Mouse (Mus musculus): ENCODE data around the gene Ss18l2. TPM values are rescaled to one million over a fixed set of nuclear protein-coding genes. Genes with fewer than 3 reads are reported as not detected.

The Ss18l2 gene
- 10 to 100 TPM; 25.5 to 30.2 TPM for polyA plus RNA-seq (2017; shearing (Covaris generic))

GRCm38 (mm10) chr9:121709898-121710583, at the start of gene Ss18l2:
Ss18l2 (plus strand) TSS chr9:121710329.

GRCm38 (mm10) chr9:121704646-121705625, 5.2 kb upstream of the Ss18l2 start, which contains the start of gene Sec22c:
Sec22c (minus strand) TSS chr9:121705490.

GRCm38 (mm10) chr9:121718792-121719318, 8.7 kb downstream of the Ss18l2 start, which contains the start of gene Nktr:
Nktr (plus strand) TSS chr9:121719169.

GRCm38 (mm10) chr9:121759091-121760081, 49.3 kb downstream of the Ss18l2 start, which contains the start of gene Zfp651:
Zfp651 (plus strand) TSS chr9:121759330.

Other genes with a start within 250 kb of the Ss18l2 start
- gene Cck, start 214.6 kb upstream of the Ss18l2 start, polyA plus RNA-seq (2017; shearing (Covaris generic)): not detected
- not detected for gene Lyzl4, start 68.2 kb upstream of the Ss18l2 start, polyA plus RNA-seq (2017; shearing (Covaris generic))
- gene Vipr1, start 67.6 kb upstream of the Ss18l2 start, polyA plus RNA-seq (2017; shearing (Covaris generic)): 10 to 100 TPM in 1 of 2 experiments, 1 to 10 TPM in 1; 4.6 to 17.7 TPM
- 10 to 100 TPM; 18.9 to 27.5 TPM for gene Sec22c, start 4.8 kb upstream of the Ss18l2 start, polyA plus RNA-seq (2017; shearing (Covaris generic))
- gene Nktr, start 8.8 kb downstream of the Ss18l2 start, polyA plus RNA-seq (2017; shearing (Covaris generic)): 100 to 1,000 TPM; 110 to 125 TPM
- gene Zfp651, start 49.0 kb downstream of the Ss18l2 start, polyA plus RNA-seq (2017; shearing (Covaris generic)): under 1 TPM; 0.51 to 0.54 TPM
- gene Klhl40, start 67.3 kb downstream of the Ss18l2 start, polyA plus RNA-seq (2017; shearing (Covaris generic)): not detected
- gene Hhatl, start 82.2 kb downstream of the Ss18l2 start, polyA plus RNA-seq (2017; shearing (Covaris generic)): under 1 TPM in 1 of 2 experiments, not detected in 1; 0.86 TPM
- gene Ccdc13, start 129.1 kb downstream of the Ss18l2 start, polyA plus RNA-seq (2017; shearing (Covaris generic)): under 1 TPM in 1 of 2 experiments, not detected in 1; 0.27 TPM
- gene Higd1a, start 148.0 kb downstream of the Ss18l2 start, polyA plus RNA-seq (2017; shearing (Covaris generic)): 100 to 1,000 TPM; 101 to 111 TPM
- not detected for gene Ackr2, start 188.0 kb downstream of the Ss18l2 start, polyA plus RNA-seq (2017; shearing (Covaris generic))
- gene Cyp8b1, start 206.0 kb downstream of the Ss18l2 start, polyA plus RNA-seq (2017; shearing (Covaris generic)): under 1 TPM in 1 of 2 experiments, not detected in 1; 0.26 TPM
- under 1 TPM in 1 of 2 experiments, not detected in 1; 0.47 TPM for gene Fam198a, start 240.7 kb downstream of the Ss18l2 start, polyA plus RNA-seq (2017; shearing (Covaris generic))

Measured in activated CD4-positive, CD25-positive, alpha-beta regulatory T cell (primary cell).